Mouse (Mus musculus) lung, adult 2 months (tissue): ENCODE measurements around the gene Pgpep1l. TPM values are rescaled to one million over a fixed set of nuclear protein-coding genes. Genes with fewer than 3 reads are reported as not detected.

Experiments
- DNase-seq: peaks from one replicate; pipeline ENCODE4 v3.0.0; 2022
- H3K4me1 ChIP-seq: fragments of 200-500 bp; 2 replicates; pipeline ENCODE4 v1.6.1; 2011; ENCODE audit warnings: low read length; ENCODE audit not compliant: control insufficient read depth, insufficient read depth
- H3K4me3 ChIP-seq: fragments of 200-500 bp; replicated peaks from 2 replicates; pipeline ENCODE3; 2011; ENCODE audit warnings: low read depth, mild to moderate bottlenecking, control low read depth, low read length; ENCODE audit errors: extremely low read depth
- CTCF ChIP-seq: fragments of 200-500 bp; IDR thresholded peaks from 2 replicates; pipeline ENCODE4 v1.5.1; 2011; ENCODE audit warnings: mild to moderate bottlenecking, low read length, control low read depth; ENCODE audit not compliant: insufficient read depth
- POLR2A ChIP-seq: fragments of 200-500 bp; IDR thresholded peaks from 2 replicates; pipeline ENCODE4 v1.6.1; 2011; ENCODE audit warnings: low read depth, mild to moderate bottlenecking, control low read depth, low read length, borderline replicate concordance; ENCODE audit errors: extremely low read depth
- WGBS: fragments of 180-500 bp; shearing (Covaris S2); methylation state at CpG from one replicate; pipeline ENCODE4 v1.1.7; 2018; 5-methylcytosine and 5-hydroxymethylcytosine counted together
- polyA plus RNA-seq: library from polyadenylated mRNA; depleted of rRNA; stranded (reverse); fragments of >200 nt; gene quantifications from 2 replicates; pipeline ENCODE4 v1.2.3, GENCODE M21; 2012; rRNA removed

The Pgpep1l gene
- polyA plus RNA-seq, 1 experiment = 1.5 TPM

DNA sequence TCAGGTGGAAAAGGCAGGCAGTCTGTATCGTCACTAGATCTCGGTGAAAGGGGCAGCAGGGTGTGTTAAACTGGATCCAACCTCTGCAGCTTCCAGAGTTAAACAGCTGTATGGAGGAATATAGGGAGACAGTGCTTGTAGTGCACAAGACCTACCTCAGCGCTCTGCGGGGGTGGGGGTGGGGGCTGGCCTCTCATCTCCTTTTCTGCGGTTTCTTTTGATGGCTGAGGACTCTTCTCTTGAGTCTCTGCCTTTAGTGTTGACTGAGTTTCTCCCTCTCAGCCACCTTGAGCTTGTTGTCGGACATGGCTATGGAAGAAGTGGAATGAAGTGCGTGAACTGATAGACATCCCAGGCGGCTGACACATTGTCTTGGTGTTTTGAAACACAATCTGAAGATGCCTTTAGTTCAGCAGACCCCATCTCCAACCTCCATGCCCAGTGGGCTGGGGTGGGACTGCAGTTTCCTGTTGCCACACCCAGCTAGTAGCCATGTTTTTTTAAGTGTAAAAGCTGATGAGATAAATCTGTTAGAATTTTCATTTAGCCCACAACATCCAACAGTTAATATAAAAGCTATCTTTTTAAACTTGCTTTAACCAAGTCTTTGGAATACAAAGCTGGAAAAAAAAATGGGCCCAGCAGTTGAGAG is 58.1 kb downstream of the Pgpep1l start:
- WGBS = 81% methylated on average over 8 of the region's 8 CpGs
- no peak overlapping the region for H3K4me3 ChIP-seq
- DNase-seq = no peak
- no peaks in the 10 kb centered on the region for H3K4me1 ChIP-seq
- no peak for TF ChIP-seq POLR2A
- no peak for TF ChIP-seq CTCF

DNA sequence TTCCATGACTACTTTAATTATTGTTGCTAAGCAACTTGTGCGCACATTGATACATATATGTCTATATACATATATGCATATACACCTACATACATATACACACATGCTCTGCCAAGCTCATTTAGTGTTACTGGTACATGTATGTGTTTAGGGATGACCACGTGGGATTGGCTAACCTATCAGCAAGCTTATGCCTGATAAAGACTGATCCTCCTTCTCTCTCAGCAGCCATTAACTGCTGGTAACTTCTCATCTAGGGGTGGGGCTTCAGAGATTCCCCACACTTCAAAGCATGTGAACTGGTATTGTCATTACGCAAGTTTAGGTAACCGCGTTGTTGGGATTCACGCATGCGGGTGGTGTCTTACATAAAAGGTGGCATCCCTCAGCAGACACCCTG is 64.4 kb downstream of the Pgpep1l start:
- TF ChIP-seq CTCF (no peak), POLR2A (no peak)
- H3K4me1 ChIP-seq = no peaks in the 10 kb centered on the region
- no peak overlapping the region for H3K4me3 ChIP-seq
- 95% methylated on average over 7 of the region's 7 CpGs for WGBS
- DNase-seq = no peak

DNA sequence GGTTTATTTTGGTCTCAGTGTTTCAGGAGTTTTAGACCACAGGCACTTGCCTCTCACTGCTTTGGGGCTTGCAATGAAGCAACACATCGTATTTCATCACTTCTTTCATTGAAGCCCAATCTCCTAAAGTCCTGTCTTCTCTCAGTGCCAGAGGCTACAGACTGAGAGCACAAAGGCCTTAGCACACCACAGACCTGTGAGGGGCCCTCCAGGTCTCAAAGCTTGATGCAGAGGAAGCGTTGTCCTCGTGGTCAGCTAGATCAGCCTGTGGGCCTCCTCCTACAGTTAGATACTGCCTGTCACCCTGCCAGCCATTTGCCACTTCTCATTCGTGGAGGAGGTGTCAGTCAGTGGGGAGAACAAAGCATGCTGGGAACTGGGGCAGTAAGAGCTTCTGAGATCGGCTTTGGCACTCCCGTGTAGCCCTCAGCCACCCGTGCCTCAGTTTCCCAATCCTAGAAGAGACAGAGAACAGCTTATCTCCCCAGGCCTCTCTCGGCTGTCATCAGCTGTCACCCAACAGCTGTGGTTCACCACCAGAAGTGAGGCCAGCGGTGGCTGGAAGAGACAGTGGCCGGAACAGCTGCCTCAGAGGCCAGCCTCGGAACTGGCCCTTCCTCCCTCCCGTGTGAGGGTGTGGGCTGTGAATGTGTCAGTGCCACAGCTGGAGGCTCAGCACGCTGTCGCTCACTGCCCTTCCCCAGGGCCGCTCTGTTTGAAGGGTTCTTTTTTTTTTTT is 69.9 kb downstream of the Pgpep1l start:
- no peak for DNase-seq
- Histone ChIP-seq H3K4me3 (no peak overlapping the region), H3K4me1 (no peaks in the 10 kb centered on the region)
- 69% methylated on average over 15 of the region's 15 CpGs for WGBS
- TF ChIP-seq POLR2A (no peak), CTCF (no peak)

DNA sequence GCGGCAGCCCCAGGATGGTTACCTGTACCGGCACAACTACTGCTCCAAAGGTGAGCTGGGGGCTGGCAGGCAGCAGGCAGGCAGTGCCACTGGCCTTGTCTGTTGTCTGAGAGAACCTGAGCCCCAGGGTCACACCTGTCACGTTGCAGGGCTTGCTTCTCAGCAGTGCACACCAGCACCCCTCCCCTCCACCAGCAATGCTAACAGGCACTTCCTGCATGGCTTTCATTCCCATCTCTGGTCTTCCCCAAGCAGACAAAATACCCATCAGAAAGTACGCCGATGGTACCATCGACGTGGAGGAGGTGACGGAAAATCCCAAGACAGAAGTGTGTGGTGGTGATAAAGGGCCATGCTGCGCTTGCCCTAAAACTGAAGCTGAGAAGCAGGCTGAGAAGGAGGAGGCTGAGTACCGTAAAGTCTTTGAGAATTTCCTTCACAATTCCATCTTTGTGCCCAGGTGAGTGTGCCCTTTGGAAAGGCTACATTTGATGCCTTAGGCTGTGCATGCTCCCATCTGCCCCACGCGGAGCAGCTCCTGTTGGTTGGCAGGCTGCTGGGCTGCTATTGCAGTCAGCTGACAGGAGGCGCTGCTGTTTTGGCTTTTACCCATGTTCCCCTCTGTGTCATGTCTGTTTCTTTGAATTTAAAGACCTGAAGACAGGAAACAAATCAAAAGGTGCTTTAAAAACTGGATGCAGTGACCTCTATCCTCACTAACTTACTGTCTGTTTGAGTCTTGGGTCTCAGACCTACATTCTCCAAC is 74.2 kb downstream of the Pgpep1l start:
- WGBS = 85% methylated on average over 13 of the region's 13 CpGs
- no peak for DNase-seq
- TF ChIP-seq POLR2A = no peak
- no peak for TF ChIP-seq CTCF
- H3K4me1 ChIP-seq = no peaks in the 10 kb centered on the region
- no peak overlapping the region for H3K4me3 ChIP-seq

DNA sequence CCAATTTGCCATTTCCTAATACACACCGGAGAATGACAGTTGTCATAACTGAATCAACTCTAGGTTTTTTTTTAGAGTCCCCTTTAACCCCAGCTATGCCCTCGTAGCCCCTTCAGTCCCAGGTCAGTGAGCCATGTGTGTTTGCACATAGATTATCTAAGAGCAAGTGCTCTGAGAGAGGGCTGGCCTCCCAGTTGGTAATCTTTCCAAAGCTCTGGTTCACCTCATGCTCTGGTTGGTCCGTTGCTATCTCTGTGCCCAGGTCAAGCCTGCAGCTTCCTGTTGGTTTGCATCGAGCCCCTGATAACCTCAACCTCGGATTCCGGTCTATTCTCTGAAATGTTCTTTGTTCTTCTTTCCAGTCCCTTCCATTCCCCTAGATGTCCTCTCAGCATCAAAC is 74.8 kb downstream of the Pgpep1l start:
- Histone ChIP-seq H3K4me3 (no peak overlapping the region), H3K4me1 (no peaks in the 10 kb centered on the region)
- DNase-seq = no peak
- WGBS = 61% methylated on average over 6 of the region's 6 CpGs
- TF ChIP-seq CTCF (no peak), POLR2A (no peak)

Other genes with a start within 250 kb of the Pgpep1l start
- 2.0 and 3.7 TPM in 2 replicates for gene Fam169b, start 9.6 kb upstream of the Pgpep1l start, polyA plus RNA-seq